Mouse (Mus musculus): ENCODE results near the gene Gm6993. TPM values are rescaled to one million over a fixed set of nuclear protein-coding genes. Genes with fewer than 3 reads are reported as not detected.
A peak's percentile ranks its signal among the peaks of the same experiment; 100 is the strongest.

Gene Gm6993
- polyA plus RNA-seq, 1 experiment from 2014 or later, result not detected

DNA sequence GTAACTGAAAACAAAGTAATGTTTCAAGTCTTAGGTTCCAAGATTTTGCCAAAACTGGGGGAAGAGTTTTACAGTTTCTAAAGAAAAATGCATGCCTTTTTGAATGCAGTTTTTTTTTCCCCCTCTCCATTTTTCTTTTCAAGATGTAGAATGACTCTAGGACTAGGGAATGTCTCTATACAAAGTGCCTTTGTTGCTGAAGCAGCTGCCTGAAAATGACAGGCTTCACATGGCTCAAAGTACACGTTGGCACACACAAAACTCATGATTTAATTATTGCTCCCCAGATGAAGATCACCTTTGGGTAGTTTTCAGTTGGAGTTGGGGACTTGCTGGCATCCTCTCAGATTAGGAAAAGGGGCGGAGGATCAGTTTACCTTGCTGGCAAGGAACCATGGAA, 32.3 kb downstream of the Gm6993 start:
- 78% methylated on average over 2 of the region's 2 CpGs for WGBS
- DNase-seq (ENCODE audit: low spot score) (no peak), ATAC-seq (ENCODE audit: low FRiP score, low TSS enrichment) (no peak)
- H3K4me2 ChIP-seq (replicated peaks; ENCODE audit: low read depth), result no peak overlapping the region
- TF ChIP-seq CTCF (IDR thresholded peaks at IDR 0.05; ENCODE audit: low read depth) (no peak), EP300 (optimal IDR thresholded peaks at IDR 0.05) (no peak)
- no peak overlapping the region for H3K9ac ChIP-seq (ENCODE audit: low read length)
- peaks cover 8% of the 10 kb centered on the region for H3K4me1 ChIP-seq (replicated peaks; ENCODE audit: control insufficient read depth, insufficient read depth)
- H3K27ac ChIP-seq (replicated peaks), result no peak overlapping the region
- no peak overlapping the region for H3K4me3 ChIP-seq (ENCODE audit: low read depth, low read length)
- no peaks in the 10 kb centered on the region for H3K9me3 ChIP-seq (ENCODE audit: control insufficient read depth, low read length)
- peaks cover 17% of the 10 kb centered on the region for H3K36me3 ChIP-seq (ENCODE audit: control insufficient read depth, insufficient read depth, low read length)
- no peaks in the 10 kb centered on the region for H3K27me3 ChIP-seq (ENCODE audit: control insufficient read depth, insufficient read depth, low read length)

- Histone ChIP-seq H3K4me1 (replicated peaks; ENCODE audit: control insufficient read depth, insufficient read depth) (peaks cover 8% of the 10 kb centered on the region), H3K9ac (ENCODE audit: low read length) (no peak overlapping the region), H3K9me3 (ENCODE audit: control insufficient read depth, low read length) (no peaks in the 10 kb centered on the region), H3K27me3 (ENCODE audit: control insufficient read depth, insufficient read depth, low read length) (no peaks in the 10 kb centered on the region), H3K4me2 (replicated peaks; ENCODE audit: low read depth) (no peak overlapping the region), H3K27ac (replicated peaks) (no peak overlapping the region), H3K4me3 (ENCODE audit: low read depth, low read length) (no peak overlapping the region), H3K36me3 (ENCODE audit: control insufficient read depth, insufficient read depth, low read length) (peaks cover 21% of the 10 kb centered on the region)
- no peak for DNase-seq (ENCODE audit: low spot score)
- 95% methylated on average over 7 of the region's 7 CpGs for WGBS
- TF ChIP-seq EP300 (optimal IDR thresholded peaks at IDR 0.05) (no peak), CTCF (IDR thresholded peaks at IDR 0.05; ENCODE audit: low read depth) (no peak)
- ATAC-seq (ENCODE audit: low FRiP score, low TSS enrichment), result no peak
Measured at GRCm38 (mm10) chr12:31273646-31274045, 33.1 kb downstream of the Gm6993 start.

- ATAC-seq (ENCODE audit: low FRiP score, low TSS enrichment), result peak; percentile 38; the same call in 1 of the 2 replicates
- peaks cover 28% of the 10 kb centered on the region for H3K36me3 ChIP-seq (ENCODE audit: control insufficient read depth, insufficient read depth, low read length)
- no peak for TF ChIP-seq CTCF (IDR thresholded peaks at IDR 0.05; ENCODE audit: low read depth)
- TF ChIP-seq EP300 (optimal IDR thresholded peaks at IDR 0.05), result no peak
Measured at GRCm38 (mm10) chr12:31275411-31275810, 34.8 kb downstream of the Gm6993 start.

DNA sequence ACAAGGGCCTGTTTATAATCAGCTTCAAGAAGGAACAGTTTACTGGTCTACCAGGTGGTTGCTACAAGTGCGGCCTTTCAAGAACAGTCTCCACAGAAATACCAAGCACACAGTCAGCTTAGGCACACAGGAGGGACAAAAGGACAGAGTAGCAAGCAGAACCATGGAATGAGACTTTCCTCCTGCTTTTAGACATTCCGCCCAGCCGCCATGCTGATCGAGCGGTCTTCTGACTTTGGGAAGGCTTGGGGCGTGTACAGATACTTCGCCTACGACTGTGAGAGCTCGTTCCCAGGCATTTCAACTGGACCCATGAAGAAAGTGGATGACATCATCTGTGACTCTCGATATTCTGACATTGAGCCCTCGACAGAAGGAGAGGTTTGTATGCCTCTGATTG, 37.7 kb downstream of the Gm6993 start:
- no peak overlapping the region for H3K4me2 ChIP-seq (replicated peaks; ENCODE audit: low read depth)
- H3K36me3 ChIP-seq (ENCODE audit: control insufficient read depth, insufficient read depth, low read length), result peaks cover 19% of the 10 kb centered on the region
- H3K4me3 ChIP-seq (ENCODE audit: low read depth, low read length), result no peak overlapping the region
- DNase-seq (ENCODE audit: low spot score) (no peak), ATAC-seq (ENCODE audit: low FRiP score, low TSS enrichment) (no peak)
- no peak overlapping the region for H3K27ac ChIP-seq (replicated peaks)
- H3K9me3 ChIP-seq (ENCODE audit: control insufficient read depth, low read length), result no peaks in the 10 kb centered on the region
- peaks cover 2% of the 10 kb centered on the region; the same call in 1 of the 2 replicates for H3K4me1 ChIP-seq (replicated peaks; ENCODE audit: control insufficient read depth, insufficient read depth)
- no peak for TF ChIP-seq CTCF (IDR thresholded peaks at IDR 0.05; ENCODE audit: low read depth)
- TF ChIP-seq EP300 (optimal IDR thresholded peaks at IDR 0.05), result no peak
- H3K27me3 ChIP-seq (ENCODE audit: control insufficient read depth, insufficient read depth, low read length), result no peaks in the 10 kb centered on the region
- 83% methylated on average over 11 of the region's 11 CpGs for WGBS
- H3K9ac ChIP-seq (ENCODE audit: low read length), result no peak overlapping the region

More at GRCm38 (mm10) chr12:31275411-31275810, 34.8 kb downstream of the Gm6993 start:
- no peaks in the 10 kb centered on the region for H3K9me3 ChIP-seq (ENCODE audit: control insufficient read depth, low read length)
- WGBS, result 57% methylated on average over 10 of the region's 10 CpGs
- no peak overlapping the region; the same call in 1 of the 2 replicates for H3K4me2 ChIP-seq (replicated peaks; ENCODE audit: low read depth)
- no peak overlapping the region for H3K4me3 ChIP-seq (ENCODE audit: low read depth, low read length)
- no peak for DNase-seq (ENCODE audit: low spot score)
- peaks cover 8% of the 10 kb centered on the region for H3K4me1 ChIP-seq (replicated peaks; ENCODE audit: control insufficient read depth, insufficient read depth)
- H3K27me3 ChIP-seq (ENCODE audit: control insufficient read depth, insufficient read depth, low read length), result no peaks in the 10 kb centered on the region
- H3K27ac ChIP-seq (replicated peaks), result peak overlapping the region; percentile 63
- no peak overlapping the region for H3K9ac ChIP-seq (ENCODE audit: low read length)

DNA sequence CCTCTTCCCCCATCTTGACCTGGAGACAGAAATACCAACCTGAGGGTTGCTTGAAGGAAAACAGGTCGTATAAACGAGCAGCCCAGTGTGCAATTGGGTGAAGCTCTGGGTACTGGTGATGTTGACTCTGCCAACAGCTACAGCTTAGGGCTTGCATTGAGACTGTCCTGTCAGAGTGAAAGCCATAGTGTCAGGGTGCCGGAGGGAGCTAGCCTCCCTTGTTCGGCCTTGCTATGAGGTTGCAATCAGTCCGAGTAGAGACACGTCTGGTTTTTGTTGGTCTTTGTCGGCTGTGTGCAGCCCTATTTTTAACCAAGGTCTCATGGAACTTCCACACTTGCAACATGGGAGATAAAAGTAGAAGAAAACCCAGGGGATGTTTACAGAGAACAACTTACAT, 39.7 kb downstream of the Gm6993 start:
- no peak for TF ChIP-seq EP300 (optimal IDR thresholded peaks at IDR 0.05)
- no peak for TF ChIP-seq CTCF (IDR thresholded peaks at IDR 0.05; ENCODE audit: low read depth)
- DNase-seq (ENCODE audit: low spot score), result no peak
- Histone ChIP-seq H3K27ac (replicated peaks) (no peak overlapping the region; the same call in 1 of the 2 replicates), H3K4me2 (replicated peaks; ENCODE audit: low read depth) (no peak overlapping the region), H3K9ac (ENCODE audit: low read length) (no peak overlapping the region), H3K9me3 (ENCODE audit: control insufficient read depth, low read length) (no peaks in the 10 kb centered on the region), H3K4me3 (ENCODE audit: low read depth, low read length) (no peak overlapping the region), H3K36me3 (ENCODE audit: control insufficient read depth, insufficient read depth, low read length) (peaks cover 16% of the 10 kb centered on the region), H3K4me1 (replicated peaks; ENCODE audit: control insufficient read depth, insufficient read depth) (peaks cover 2% of the 10 kb centered on the region; the same call in 1 of the 2 replicates), H3K27me3 (ENCODE audit: control insufficient read depth, insufficient read depth, low read length) (no peaks in the 10 kb centered on the region)
- WGBS, result 55% methylated on average over 7 of the region's 7 CpGs
- no peak for ATAC-seq (ENCODE audit: low FRiP score, low TSS enrichment)

- H3K27me3 ChIP-seq (ENCODE audit: control insufficient read depth, insufficient read depth, low read length), result no peaks in the 10 kb centered on the region
- H3K4me1 ChIP-seq (replicated peaks; ENCODE audit: control insufficient read depth, insufficient read depth), result peaks cover 2% of the 10 kb centered on the region; the same call in 1 of the 2 replicates
- peak overlapping the region; percentile 9; the same call in 1 of the 2 replicates for H3K27ac ChIP-seq (replicated peaks)
- H3K9ac ChIP-seq (ENCODE audit: low read length), result no peak overlapping the region
- ATAC-seq (ENCODE audit: low FRiP score, low TSS enrichment), result peak; percentile 23; the same call in 1 of the 2 replicates
- H3K4me2 ChIP-seq (replicated peaks; ENCODE audit: low read depth), result no peak overlapping the region
- H3K36me3 ChIP-seq (ENCODE audit: control insufficient read depth, insufficient read depth, low read length), result peaks cover 23% of the 10 kb centered on the region
- H3K9me3 ChIP-seq (ENCODE audit: control insufficient read depth, low read length), result no peaks in the 10 kb centered on the region
- 56% methylated on average over 9 of the region's 9 CpGs for WGBS
- TF ChIP-seq EP300 (optimal IDR thresholded peaks at IDR 0.05) (no peak), CTCF (IDR thresholded peaks at IDR 0.05; ENCODE audit: low read depth) (no peak)
- no peak overlapping the region for H3K4me3 ChIP-seq (ENCODE audit: low read depth, low read length)
- DNase-seq (ENCODE audit: low spot score), result no peak
Measured at GRCm38 (mm10) chr12:31281100-31281591, 40.6 kb downstream of the Gm6993 start.
